Mouse (Mus musculus) R1 (cell line): ENCODE measurements around the gene Ppp4r1.
A peak's percentile ranks its signal among the peaks of the same experiment; 100 is the strongest.

Source experiments
- DNase-seq: peaks from one replicate; pipeline ENCODE4 v3.0.0-alpha.2; 2018; ENCODE audit warnings: low read depth, low spot score

Ppp4r1 gene

GRCm38 (mm10) chr17:65771951-65772934 lies 10.1 kb upstream of the Ppp4r1 start, which contains the start of gene Rab31:
Rab31 (minus strand) TSS chr17:65772752.
- DNase-seq: peak; percentile 53

GRCm38 (mm10) chr17:65773617-65774016 lies 8.8 kb upstream of the Ppp4r1 start:
- no peak for DNase-seq

- no peak for DNase-seq
Measured at GRCm38 (mm10) chr17:65774439-65774838, 7.9 kb upstream of the Ppp4r1 start.

GRCm38 (mm10) chr17:65776228-65776627 lies 6.1 kb upstream of the Ppp4r1 start:
- DNase-seq: peak; percentile 50

GRCm38 (mm10) chr17:65777461-65777860 lies 4.9 kb upstream of the Ppp4r1 start:
- peak; percentile 86 for DNase-seq

GRCm38 (mm10) chr17:65780970-65781369 lies 1.4 kb upstream of the Ppp4r1 start:
- DNase-seq: no peak

- peak; percentile 66 for DNase-seq
Measured at GRCm38 (mm10) chr17:65783182-65784161, 1.1 kb downstream of the Ppp4r1 start.

- DNase-seq: no peak
Measured at GRCm38 (mm10) chr17:65784610-65785140, 2.3 kb downstream of the Ppp4r1 start.

- peak; percentile 71 for DNase-seq
Measured at GRCm38 (mm10) chr17:65785707-65786106, 3.3 kb downstream of the Ppp4r1 start.

- DNase-seq: peak; percentile 70
Measured at GRCm38 (mm10) chr17:65786225-65786624, 3.9 kb downstream of the Ppp4r1 start.

GRCm38 (mm10) chr17:65787261-65787660 lies 4.9 kb downstream of the Ppp4r1 start:
- no peak for DNase-seq

- peak; percentile 44 for DNase-seq
Measured at GRCm38 (mm10) chr17:65788542-65789291, 6.3 kb downstream of the Ppp4r1 start.

- DNase-seq: no peak
Measured at GRCm38 (mm10) chr17:65789576-65789975, 7.2 kb downstream of the Ppp4r1 start.

GRCm38 (mm10) chr17:65791161-65791560 lies 8.8 kb downstream of the Ppp4r1 start:
- no peak for DNase-seq

- DNase-seq: no peak
Measured at GRCm38 (mm10) chr17:65793307-65793930, 11.0 kb downstream of the Ppp4r1 start.

GRCm38 (mm10) chr17:65794096-65794850 lies 11.9 kb downstream of the Ppp4r1 start:
- peak; percentile 54 for DNase-seq

- no peak for DNase-seq
Measured at GRCm38 (mm10) chr17:65796056-65796455, 13.7 kb downstream of the Ppp4r1 start.

- no peak for DNase-seq
Measured at GRCm38 (mm10) chr17:65798446-65798845, 16.1 kb downstream of the Ppp4r1 start.

GRCm38 (mm10) chr17:65799353-65799752 lies 17.0 kb downstream of the Ppp4r1 start:
- no peak for DNase-seq

- DNase-seq: no peak
Measured at GRCm38 (mm10) chr17:65800451-65800850, 18.1 kb downstream of the Ppp4r1 start.
